Mouse (Mus musculus): ENCODE measurements around the gene Appbp2.
"Not testable (repeated sequence)": the region's sequence is repeated elsewhere in the genome, so short reads cannot be mapped to it uniquely, and the experiment has no call there.

Appbp2 gene

DNA sequence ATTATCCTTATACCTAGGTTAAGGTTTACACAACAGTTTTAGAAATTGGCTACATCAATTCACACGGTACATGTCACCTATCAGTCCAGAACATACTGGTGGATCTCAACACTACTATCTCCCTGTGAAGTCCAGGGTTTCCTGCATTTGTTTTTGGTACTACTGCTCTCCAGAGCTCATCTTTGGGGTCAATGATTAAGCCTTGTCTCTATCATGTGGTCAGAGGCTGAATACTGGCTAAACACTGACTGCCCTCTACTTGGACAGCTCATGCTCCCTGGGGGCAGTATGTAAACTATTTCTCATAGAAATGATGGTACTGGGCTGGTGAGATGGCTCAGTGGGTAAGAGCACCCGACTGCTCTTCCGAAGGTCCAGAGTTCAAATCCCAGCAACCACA lies 11.7 kb downstream of the Appbp2 start:
- DNase-seq (ENCODE audit: low spot score) = no peak

- DNase-seq (ENCODE audit: low spot score) = no peak
Observed at GRCm38 (mm10) chr11:85222561-85222960, 12.4 kb downstream of the Appbp2 start.

DNA sequence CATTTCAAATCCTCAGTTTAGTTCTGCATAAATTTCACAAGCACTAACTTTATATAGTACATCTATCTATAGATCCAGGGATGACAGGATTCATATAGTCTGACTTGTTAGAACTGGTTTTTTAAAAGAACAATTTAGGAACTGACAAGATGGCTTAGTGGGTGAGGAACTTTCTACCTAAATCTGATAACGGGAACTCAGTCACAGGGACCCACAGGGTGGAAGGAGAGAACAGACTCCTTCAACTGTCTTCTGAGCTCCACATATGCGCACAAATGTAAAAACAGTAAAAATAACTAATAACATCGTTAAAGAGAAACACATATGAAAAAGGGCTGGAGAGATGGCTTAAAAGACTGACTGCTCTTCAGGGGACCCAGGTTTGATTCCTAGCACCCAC lies 15.9 kb downstream of the Appbp2 start:
- DNase-seq (ENCODE audit: low spot score) = no peak

DNA sequence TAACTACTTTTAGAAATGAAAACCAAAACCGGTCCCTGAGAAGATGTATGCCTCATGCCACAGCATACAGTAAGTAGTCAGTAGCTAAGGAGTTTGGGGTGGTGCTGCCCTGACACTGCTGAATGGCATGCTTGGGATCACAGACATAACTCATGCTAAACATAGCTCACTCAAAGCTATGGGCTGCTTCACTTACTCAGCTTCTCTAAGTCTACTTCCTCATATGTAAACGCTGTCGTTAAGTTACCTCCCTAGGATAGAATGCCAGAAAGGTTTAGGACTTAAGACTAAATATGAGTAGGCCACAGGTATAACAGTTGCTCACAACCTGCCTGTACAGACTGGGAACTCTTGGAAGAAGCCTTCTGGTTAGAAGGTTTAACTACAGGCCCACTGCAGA lies 20.3 kb downstream of the Appbp2 start:
- DNase-seq (ENCODE audit: low spot score) = no peak

- no peak for DNase-seq (ENCODE audit: low spot score)
Observed at GRCm38 (mm10) chr11:85213215-85213614, 21.7 kb downstream of the Appbp2 start.

GRCm38 (mm10) chr11:85211151-85211550 lies 23.8 kb downstream of the Appbp2 start:
- no peak for DNase-seq (ENCODE audit: low spot score)

DNA sequence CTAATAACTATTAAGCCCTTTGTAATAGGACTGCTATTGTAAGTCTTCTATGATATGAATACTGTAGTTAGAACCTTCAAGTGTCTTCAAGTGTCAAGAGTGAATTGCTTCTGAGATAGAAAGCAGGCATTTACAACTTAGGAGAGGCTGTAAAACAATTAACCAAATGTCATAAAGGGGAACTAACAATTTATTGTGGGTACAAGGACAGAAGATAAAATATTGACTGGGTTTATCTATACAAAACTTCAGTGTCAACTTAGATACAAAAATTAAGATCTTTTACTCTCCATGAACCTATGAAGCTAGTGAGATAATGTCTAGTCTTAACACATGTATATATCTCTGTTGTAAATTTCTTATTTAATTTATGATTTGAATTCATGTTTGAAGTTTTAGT lies 28.7 kb downstream of the Appbp2 start:
- DNase-seq (ENCODE audit: low spot score) = no peak

DNA sequence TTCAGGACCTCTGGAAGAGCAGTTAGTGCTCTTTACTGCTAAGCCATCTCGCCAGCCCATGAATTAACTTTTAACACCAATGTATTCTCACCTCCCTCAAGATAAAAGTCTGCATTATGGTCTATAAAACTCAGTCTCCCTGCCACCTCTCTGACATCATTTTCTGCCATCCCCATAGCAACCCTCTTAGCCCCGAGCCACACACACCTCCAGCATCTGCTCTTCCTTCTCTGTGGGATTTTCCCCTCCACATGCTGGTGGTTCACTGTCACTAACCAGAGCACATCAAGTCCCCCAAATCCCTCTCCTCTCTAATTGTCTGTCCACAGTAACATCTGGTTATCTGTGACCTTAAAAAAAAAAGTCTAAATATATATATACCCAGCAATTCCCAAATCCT lies 36.0 kb downstream of the Appbp2 start:
- no peak for DNase-seq (ENCODE audit: low spot score)

DNA sequence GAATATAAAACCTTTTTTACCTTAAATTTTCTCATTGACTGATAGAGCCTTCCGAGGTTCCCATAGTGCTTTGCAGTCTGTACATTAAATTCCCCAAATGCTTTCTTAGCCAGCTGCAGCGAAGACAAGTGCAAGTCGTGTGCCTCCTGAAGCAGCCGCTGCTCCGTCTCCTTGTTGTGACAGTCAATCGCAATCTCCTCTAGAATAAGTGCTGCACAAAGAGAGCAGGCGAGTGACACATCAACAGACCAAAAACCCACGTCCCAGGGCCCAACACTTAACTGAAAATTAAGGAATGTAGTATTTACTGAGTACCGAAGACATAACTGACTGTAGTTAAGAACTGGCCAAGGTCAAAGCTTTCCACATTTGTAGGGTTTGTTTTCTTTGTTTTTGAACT lies 38.9 kb downstream of the Appbp2 start:
- no peak for DNase-seq (ENCODE audit: low spot score)

GRCm38 (mm10) chr11:85194206-85194605 lies 40.7 kb downstream of the Appbp2 start:
- no peak for DNase-seq (ENCODE audit: low spot score)

DNA sequence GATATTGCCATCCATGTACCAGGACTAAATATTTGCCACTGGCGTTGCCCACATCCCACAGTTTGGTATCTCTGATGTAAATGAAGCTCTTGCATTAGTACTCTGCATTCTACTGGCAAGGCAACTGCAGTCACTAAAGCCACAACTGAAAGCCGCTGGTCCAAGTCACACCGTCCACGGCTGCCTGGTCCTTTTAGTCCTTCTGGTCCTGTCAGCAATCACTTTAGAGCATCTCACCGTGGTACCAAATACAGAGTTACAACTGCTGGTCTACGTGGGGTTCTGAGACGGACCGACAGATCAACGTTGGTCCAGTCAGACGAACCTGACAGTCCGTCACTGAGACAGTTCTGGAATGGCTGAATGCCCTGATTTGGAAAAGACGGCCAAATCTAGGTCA lies 44.2 kb downstream of the Appbp2 start:
- DNase-seq (ENCODE audit: low spot score) = no peak

GRCm38 (mm10) chr11:85189110-85189509 lies 45.8 kb downstream of the Appbp2 start:
- no peak for DNase-seq (ENCODE audit: low spot score)

DNA sequence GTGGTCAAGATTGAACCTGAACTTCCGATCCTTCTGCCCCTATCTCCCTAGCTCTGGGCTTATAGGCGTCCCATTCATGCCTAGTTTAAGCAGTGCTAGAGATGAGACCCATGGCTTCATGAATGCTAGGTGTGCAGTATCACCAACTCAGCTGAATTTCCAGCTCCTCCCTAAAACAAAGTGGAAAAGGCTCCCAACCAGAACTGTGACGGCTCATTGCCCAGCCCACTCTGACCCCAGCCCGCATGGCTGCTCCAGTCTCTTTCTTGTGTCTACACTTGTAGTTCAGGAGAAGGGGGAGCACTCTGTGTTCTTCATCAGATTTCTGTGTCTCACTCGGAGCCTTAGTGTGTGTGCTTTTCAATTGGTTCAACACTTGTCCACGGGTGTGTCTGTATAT lies 50.1 kb downstream of the Appbp2 start:
- no peak for DNase-seq (ENCODE audit: low spot score)

- DNase-seq (ENCODE audit: low spot score) = peak; percentile 74
Observed at GRCm38 (mm10) chr11:85184082-85184481, 50.8 kb downstream of the Appbp2 start.

- no peak for DNase-seq (ENCODE audit: low spot score)
Observed at GRCm38 (mm10) chr11:85183284-85183779, 51.6 kb downstream of the Appbp2 start.

DNA sequence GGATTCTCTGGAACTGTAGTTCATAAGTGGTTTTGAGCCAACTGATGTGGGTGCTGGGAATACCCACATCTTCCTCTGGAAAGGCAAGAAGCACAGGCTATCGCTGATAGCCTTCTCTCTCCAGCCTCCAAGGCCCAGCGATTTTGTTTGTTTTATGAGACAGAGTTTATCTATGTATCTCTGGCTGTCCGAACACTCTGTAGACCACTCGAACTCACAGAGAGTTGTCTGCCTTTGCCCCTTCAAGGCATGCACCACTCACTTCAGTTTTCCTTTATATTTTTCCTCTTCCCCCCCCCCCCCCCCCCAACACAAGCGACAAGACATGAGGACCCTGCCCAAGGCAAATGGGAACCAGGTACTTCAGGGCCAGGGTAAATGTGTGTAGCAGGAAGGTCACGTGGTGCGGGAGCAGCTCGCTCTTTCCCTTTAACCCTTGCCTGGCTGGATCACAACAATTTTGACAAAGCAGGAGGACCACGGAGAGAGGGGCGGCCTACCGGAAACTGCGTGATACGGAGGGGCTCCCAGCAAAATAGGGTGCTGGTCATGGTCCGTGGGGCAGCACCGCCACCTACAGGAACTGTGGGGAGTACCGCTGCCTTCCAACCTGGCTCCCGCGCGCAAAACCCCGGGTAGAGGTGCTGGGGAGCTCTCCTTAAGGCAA lies 52.2 kb downstream of the Appbp2 start:
- DNase-seq (ENCODE audit: low spot score) = peak; percentile 92

DNA sequence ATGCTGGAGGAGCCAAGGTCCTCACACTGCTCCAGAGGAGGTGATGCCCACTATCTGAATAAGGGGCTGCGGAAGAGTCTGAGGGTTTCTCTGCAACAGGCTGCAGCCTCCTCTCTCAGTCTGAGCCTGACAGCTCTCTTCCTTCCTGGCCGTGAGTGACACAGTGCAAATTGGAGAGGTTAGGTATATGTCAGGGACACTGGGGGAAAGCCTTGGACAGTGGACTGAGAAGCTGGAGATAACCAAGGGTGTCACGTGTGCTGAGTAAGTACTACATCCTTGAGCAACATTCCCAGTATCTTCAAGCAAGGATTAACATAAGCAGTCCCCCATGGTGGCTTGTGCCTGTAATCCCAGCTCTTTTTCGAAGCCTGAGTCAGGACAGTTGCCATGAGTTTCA lies 56.5 kb downstream of the Appbp2 start:
- no peak for DNase-seq (ENCODE audit: low spot score)

DNA sequence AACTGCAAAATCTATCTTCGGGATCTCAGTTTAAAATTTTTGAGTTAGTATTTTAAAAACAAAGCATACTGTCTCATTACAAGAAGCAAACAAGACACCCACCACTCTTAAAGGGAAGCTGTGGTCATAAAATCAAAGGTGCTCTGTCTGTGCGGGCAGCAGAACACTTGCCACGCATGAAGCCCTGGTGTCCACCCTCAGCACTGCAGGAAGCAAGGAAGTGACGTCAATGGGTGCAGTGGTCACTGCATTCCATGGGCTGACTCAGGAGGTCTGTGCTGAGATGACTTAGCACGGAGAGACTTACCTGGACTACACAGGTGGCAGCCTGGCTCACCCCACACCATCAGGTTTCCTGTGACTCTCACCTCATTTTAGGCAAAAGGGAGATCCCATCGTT lies 57.2 kb downstream of the Appbp2 start:
- DNase-seq (ENCODE audit: low spot score) = no peak

GRCm38 (mm10) chr11:85175941-85176340 lies 59.0 kb downstream of the Appbp2 start:
- DNase-seq (ENCODE audit: low spot score) = no peak

DNA sequence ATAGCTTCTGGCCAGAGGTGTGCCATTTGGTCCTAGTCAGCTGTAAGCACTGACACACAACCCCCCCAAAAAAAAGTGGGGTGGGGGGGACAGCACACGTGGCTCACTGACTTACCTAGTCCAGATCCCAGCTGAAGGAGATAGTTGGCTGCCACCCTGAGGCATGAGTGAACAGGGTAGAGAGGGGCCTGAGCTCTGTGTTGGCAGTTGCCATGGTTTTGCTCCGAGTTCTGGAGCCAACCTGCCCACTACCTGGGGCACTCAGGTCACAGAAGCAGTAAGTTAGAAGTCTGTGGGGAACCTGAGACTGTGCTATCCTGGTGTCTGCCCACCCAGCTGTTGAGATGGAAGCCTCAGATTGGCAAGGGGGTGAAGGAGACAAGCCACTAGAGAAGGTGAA lies 64.1 kb downstream of the Appbp2 start:
- DNase-seq (ENCODE audit: low spot score) = no peak

DNA sequence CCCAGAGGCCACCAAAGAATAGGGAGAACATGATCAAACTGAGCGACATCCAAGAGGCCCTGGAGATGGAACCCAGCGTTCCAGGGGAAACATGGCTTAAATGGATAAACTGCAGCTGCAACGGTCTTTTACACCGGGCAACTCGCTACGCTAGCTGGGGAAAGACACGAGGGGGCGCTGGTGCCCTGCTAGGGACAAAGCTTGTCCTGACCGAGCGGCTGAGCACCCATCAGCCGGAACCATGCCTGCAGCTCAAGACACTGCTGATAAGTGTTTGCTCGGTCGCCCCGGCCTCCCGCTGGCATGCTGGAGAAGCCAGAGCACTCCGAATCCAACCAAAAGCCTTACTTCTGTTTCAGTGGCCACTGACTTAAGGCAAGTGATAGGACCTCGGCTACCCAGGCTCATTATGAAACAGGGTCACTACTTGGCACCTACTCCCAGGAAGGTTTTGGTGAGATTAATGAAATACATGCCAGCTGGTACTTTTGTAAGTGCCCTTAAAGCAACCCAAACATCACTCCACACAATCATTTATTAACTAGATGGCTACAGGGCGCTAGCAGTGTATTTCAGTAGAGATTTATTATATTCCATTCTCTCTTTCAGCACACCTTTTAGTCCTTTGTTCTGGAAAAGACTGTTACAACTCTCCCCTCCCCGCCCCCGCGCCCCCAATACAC lies 64.7 kb downstream of the Appbp2 start, which contains the start of gene 1700125H20Rik:
Gene 1700125H20Rik, plus strand, starts transcription at position 347 of the 683 bp plus-strand sequence.
- DNase-seq (ENCODE audit: low spot score) = peak; percentile 97

GRCm38 (mm10) chr11:85167503-85167902 lies 67.4 kb downstream of the Appbp2 start:
- DNase-seq (ENCODE audit: low spot score) = no peak

DNA sequence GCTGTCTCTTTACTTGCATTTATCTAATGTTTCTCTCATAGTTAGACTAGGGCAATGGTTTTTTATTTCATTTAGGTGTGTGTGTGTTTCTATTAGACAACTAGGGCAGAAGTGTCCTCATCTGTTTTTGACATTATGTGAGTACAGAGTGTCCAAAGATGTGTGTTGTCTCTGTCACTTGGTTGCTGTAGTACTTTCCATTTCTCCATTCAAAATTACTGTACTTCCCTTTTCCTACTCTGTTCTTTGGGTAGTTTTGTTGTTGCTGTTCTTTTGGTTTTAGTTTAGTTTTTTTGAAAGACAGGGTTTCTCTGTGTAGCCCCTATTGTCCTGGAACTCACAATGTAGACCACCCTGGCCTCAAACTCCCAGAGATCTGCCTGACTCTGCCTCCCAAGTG lies 70.6 kb downstream of the Appbp2 start:
- DNase-seq (ENCODE audit: low spot score) = no peak

GRCm38 (mm10) chr11:85163014-85163413 lies 71.9 kb downstream of the Appbp2 start:
- not testable (repeated sequence) for DNase-seq (ENCODE audit: low spot score)

Measured in embryo, embryonic 10.5 days (tissue).